Mouse (Mus musculus): ENCODE results near the gene Jam3. TPM values are rescaled to one million over a fixed set of nuclear protein-coding genes. Genes with fewer than 3 reads are reported as not detected.

The Jam3 gene
- total RNA-seq, 2 experiments from 2014 or later: 32.6 TPM

DNA sequence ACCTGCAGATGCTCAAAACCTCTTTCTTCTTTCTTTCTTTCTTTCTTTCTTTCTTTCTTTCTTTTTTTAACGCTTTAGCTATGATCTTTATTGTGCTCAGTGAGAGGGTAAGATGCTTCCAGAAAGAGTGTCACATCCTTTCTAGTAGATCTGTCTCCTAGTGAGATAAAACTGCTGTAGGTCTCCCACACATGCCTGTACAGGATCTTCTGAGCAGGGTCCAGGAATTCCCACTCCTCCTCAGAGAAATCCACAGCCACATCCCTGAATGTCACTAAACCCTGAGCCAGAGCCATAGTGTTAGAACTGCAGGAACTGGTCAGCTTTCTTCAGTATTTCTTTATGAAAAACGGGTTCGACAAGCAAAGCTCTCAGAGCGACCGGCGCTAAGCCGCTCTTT is 19.8 kb downstream of the Jam3 start:
- no peak for TF ChIP-seq CTCF (IDR thresholded peaks at IDR 0.05)
- peak overlapping the region; percentile 40; the same call in 1 of the 2 replicates for H3K27ac ChIP-seq
- intact Hi-C loops (cut with DNase I): no loop called here
- H3K4me3 ChIP-seq: no peak overlapping the region
- DNase-seq (ENCODE audit: extremely low spot score in 1 of 2, low spot score in 2 of 2): no peak

DNA sequence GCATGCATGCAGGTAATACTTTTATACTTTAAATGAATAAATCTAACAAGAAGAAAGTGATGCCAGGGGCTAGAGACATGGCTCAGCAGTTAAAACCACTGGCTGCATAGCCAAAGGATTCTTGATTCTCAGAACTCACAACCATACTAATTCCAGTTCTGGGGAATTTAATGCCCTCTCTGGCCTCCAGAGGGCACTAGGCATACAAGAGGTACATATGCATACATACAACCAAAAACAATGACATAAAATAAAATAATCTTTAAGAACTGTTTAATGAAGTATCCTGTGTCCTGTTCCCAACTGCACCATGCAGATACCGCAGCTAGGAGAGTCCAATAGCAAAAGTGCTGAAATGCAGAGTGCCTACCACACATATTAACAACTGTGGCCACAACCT is 20.8 kb downstream of the Jam3 start:
- TF ChIP-seq CTCF (IDR thresholded peaks at IDR 0.05): peak; percentile 86
- intact Hi-C loops (cut with DNase I): no loop called here
- Histone ChIP-seq H3K4me3 (no peak overlapping the region), H3K27ac (no peak overlapping the region; the same call in 1 of the 2 replicates)
- DNase-seq (ENCODE audit: extremely low spot score in 1 of 2, low spot score in 2 of 2): peak; percentile 37 to 43

DNA sequence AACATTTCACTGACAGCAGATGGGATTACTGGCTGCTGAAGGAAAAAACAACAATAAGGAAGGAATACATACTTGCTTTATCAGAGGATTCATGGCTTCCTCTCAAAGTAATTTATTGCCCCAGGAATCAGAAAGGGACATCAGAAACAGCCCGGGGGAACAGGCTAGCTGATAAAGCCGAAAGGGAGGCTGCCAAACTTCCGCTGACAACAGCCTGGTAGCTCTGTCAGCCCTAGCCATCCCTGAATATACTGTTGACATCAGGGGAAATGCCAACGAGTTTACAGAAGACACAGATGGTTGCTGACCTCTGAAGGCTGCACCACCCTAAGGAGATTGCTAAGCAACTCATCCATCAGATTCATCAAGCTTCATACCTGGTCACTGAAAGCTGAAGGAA is 26.6 kb downstream of the Jam3 start:
- no peak for DNase-seq (ENCODE audit: extremely low spot score in 1 of 2, low spot score in 2 of 2)
- no peak overlapping the region for H3K27ac ChIP-seq
- TF ChIP-seq CTCF (IDR thresholded peaks at IDR 0.05): no peak
- intact Hi-C loops (cut with DNase I): no loop called here
- H3K4me3 ChIP-seq: no peak overlapping the region

DNA sequence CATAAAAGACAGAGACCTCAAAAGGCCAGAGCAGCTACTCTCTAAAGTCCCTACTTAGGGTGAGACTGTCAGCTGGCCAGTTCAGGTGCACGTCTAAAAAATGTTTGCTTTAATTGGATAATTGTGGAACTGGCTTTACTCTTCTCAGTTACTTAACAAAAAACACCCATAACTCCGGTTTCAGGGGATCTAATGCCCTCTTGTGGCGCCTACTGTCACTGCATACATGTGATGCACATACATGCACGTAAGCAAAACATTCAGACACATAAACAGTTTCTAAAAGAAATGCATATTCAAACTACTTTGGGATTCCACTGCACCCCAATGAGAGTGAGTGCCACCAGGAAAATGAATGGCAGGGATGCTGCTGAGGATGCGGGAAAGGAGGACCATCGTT is 28.7 kb downstream of the Jam3 start:
- peak; percentile 22; the same call in 1 of the 2 replicates for TF ChIP-seq CTCF (IDR thresholded peaks at IDR 0.05)
- Histone ChIP-seq H3K4me3 (no peak overlapping the region), H3K27ac (no peak overlapping the region)
- intact Hi-C loops (cut with DNase I): no loop called here
- DNase-seq (ENCODE audit: extremely low spot score in 1 of 2, low spot score in 2 of 2): no peak

DNA sequence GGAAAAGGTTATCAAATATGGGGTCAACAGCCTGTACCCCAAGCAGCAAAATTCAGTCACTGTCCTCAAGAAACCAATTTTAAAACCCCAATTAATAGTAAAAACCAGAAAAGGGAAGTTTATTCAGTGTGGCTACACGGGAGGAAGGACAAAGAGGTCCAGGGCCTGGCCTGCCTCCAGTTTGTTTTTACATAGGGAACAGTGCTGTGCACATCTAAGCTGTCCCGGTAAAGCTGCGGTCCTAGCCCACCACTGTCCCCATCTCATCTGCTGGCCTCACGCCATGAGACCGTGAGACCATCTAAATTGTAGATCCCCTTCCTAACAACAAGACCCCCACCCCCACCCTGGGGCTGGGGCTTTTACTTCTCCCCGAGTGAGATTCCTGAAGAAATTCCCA is 29.8 kb downstream of the Jam3 start:
- Histone ChIP-seq H3K27ac (peak overlapping the region; percentile 30; the same call in 1 of the 2 replicates), H3K4me3 (no peak overlapping the region)
- no peak for TF ChIP-seq CTCF (IDR thresholded peaks at IDR 0.05)
- intact Hi-C loops (cut with DNase I): loop anchor here (2.0 kb wide), 1 partner anchor 23 kb away; no protein-coding TSS in a partner anchor
- no peak for DNase-seq (ENCODE audit: extremely low spot score in 1 of 2, low spot score in 2 of 2)

DNA sequence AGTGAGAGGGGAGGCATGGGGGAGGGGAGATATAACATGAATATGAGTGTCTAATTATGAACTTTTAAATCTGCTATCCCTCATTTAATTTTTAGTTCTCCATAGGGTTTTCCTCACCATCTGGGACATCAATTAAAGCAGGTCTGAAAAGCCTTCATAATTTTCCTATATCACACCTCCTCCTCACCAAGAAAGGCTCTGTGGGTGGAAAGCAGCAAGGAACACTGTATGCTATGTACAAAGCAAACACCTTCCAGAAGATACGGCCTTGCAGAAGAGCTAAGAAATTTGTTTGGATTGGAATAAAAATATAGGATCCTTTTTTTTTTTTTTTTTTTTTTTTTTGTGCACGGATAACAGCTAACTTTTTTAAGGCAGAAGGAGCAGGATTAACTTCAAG is 31.3 kb downstream of the Jam3 start:
- TF ChIP-seq CTCF (IDR thresholded peaks at IDR 0.05): no peak
- DNase-seq (ENCODE audit: extremely low spot score in 1 of 2, low spot score in 2 of 2): no peak
- Histone ChIP-seq H3K27ac (no peak overlapping the region; the same call in 1 of the 2 replicates), H3K4me3 (no peak overlapping the region)
- intact Hi-C loops (cut with DNase I): loop anchor here (2.0 to 5.0 kb wide), 3 partner anchors 25 to 163 kb away; no protein-coding TSS in a partner anchor

DNA sequence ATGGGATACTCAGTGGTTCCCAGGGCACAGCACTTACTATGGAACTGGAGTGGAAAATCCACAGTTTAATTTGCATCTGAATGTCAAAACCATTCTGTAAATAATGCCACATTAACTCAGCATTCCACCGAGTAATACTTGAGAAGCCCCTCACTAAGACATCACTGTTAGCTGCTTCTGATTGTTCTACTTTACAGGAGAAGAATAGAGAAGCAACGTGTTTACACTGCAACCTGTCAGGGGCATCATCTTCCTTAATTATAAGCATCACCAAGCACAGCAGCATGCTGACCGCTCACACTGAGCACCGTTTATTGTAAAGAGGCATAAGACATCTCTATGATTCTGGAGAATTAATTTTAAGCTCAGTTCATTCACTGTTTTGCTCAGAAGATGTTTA is 32.3 kb downstream of the Jam3 start:
- Histone ChIP-seq H3K4me3 (no peak overlapping the region), H3K27ac (peak overlapping the region; percentile 40)
- intact Hi-C loops (cut with DNase I): loop anchor here (5.0 kb wide), 2 partner anchors 54 to 164 kb away; no protein-coding TSS in a partner anchor
- DNase-seq (ENCODE audit: extremely low spot score in 1 of 2, low spot score in 2 of 2): no peak
- TF ChIP-seq CTCF (IDR thresholded peaks at IDR 0.05): no peak

DNA sequence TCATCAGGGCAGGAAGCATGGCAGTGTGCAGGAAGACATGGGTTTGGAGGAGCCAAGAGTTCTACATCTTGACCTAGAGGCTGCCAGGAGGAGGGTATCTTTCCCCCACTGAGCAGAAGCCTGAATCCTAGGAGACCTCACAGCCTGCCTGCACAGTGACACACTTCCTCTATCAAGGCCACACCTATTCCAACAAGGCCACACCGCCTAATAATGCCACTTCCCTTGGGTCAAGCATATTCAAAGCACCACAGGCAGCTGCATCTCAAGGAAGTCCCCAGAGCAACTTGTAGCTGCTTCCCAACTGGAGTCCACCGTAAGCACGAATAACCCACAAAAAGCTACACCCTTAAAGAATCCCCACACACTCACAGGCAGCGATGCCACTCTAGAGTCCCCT is 33.1 kb downstream of the Jam3 start:
- no peak for TF ChIP-seq CTCF (IDR thresholded peaks at IDR 0.05)
- DNase-seq (ENCODE audit: extremely low spot score in 1 of 2, low spot score in 2 of 2): no peak
- Histone ChIP-seq H3K27ac (no peak overlapping the region), H3K4me3 (no peak overlapping the region)
- intact Hi-C loops (cut with DNase I): loop anchor here (5.0 kb wide), 2 partner anchors 55 to 165 kb away; no protein-coding TSS in a partner anchor

DNA sequence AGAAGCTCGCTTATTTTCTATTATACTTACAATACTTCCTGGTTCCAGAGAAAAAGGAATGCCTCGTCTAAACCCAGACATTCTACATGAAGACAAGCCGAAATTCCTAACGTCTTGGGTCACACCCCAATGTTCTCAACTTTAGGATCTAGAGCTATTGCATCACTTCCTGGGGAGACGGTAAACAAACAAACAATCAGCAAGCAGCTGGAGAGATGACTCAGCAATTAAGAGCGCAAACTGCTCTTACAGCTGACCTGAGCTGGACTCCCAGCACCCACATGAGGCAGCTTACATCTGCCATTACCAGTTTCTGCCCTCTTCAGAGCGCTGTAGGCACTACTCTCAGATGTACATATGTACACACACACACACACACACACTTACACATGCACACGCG is 34.0 kb downstream of the Jam3 start:
- intact Hi-C loops (cut with DNase I): loop anchor here (5.0 kb wide), 2 partner anchors 56 to 166 kb away; no protein-coding TSS in a partner anchor
- Histone ChIP-seq H3K4me3 (no peak overlapping the region), H3K27ac (no peak overlapping the region)
- TF ChIP-seq CTCF (IDR thresholded peaks at IDR 0.05): no peak
- no peak for DNase-seq (ENCODE audit: extremely low spot score in 1 of 2, low spot score in 2 of 2)

DNA sequence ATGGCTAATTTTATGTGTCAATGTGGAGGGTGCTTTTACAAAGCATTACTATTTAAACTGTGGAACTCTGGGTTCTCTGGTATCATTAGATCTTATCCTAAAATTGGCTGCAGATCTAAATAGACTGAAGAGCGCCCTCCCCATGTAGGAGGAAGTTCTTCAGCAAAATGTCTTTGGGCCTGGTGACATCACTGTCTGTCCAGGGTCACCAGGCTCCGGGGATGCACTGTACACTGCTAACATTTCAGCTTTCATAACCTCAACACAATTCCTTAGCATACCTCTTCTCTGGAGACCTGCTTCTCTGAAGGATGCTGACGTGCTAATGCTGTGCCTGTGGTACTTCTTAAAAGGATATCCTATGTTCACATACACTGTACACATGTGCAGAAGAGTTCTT is 43.5 kb downstream of the Jam3 start:
- intact Hi-C loops (cut with DNase I): loop anchor here (5.0 kb wide), 1 partner anchor 191 kb away; no protein-coding TSS in a partner anchor
- no peak overlapping the region for H3K4me3 ChIP-seq
- no peak for DNase-seq (ENCODE audit: extremely low spot score in 1 of 2, low spot score in 2 of 2)
- H3K27ac ChIP-seq: peak overlapping the region; percentile 76
- TF ChIP-seq CTCF (IDR thresholded peaks at IDR 0.05): no peak; the same call in 1 of the 2 replicates

DNA sequence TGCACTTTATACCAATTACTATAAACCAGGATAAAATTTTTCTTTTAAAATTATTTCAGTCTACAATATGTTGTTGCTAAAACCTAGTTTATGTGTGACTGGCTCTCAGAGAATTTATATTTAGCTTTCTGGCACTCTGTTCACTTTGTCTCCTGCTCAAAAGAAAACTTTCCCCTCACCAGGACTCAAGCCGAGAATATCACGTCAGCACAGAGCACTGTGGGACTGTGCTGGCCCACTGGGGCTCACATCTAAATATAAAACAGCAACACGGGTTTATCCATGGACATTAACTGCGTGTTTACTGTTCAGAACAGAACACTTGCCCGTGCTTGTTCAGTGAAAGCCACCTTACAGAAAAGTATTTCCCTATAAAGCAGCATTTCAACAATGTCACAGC is 44.5 kb downstream of the Jam3 start:
- Histone ChIP-seq H3K27ac (peak overlapping the region; percentile 89), H3K4me3 (no peak overlapping the region)
- TF ChIP-seq CTCF (IDR thresholded peaks at IDR 0.05): no peak
- DNase-seq (ENCODE audit: extremely low spot score in 1 of 2, low spot score in 2 of 2): no peak
- intact Hi-C loops (cut with DNase I): loop anchor here (1.0 to 5.0 kb wide), 2 partner anchors 69 to 192 kb away; no protein-coding TSS in a partner anchor

DNA sequence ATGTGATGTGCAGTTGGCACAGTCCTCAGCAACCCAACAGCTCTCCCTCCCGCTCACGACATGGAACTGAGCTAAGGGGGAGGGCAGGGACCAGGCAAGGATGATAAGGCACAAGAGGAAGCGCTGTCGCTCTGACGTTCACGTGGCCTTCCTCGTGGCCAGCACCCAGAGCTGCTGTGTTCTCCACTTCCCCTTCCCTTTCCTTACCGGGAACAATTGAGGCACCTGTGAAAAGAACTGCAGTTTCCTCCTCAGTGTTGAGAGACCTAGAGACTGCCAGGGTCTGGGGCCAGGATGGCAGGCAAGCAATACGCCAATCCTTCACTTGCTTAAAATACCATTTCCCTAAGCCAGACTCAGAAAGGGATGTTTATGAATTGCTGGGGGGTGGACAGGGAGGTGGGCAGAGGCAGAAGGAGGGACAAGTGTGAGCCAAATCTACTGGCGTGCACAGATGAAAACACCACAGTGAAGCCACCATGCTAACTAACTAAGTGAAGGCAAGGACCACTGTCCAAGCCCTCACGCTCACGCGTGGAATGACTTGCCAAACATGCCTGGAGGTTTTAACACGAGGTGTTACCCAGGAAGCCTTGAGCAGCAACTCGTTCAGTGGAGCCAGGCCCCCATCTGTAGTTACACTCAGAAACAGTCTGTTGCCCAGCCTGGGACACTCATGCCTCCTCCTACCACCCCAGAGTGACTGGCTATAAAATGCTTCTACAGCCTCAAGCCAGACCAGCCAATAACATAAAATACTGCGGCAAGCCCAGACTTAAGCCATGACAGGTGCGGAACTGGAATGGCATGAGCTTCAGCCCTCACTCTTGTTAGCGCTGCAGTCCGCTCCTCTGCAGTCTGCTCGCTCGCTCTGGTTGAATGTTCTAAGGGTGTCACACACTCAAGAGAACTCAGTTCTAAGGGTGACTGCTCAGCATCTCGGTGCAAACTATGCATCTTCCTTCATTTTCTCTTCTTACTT is 45.4 kb downstream of the Jam3 start:
- Histone ChIP-seq H3K4me3 (no peak overlapping the region), H3K27ac (peak overlapping the region; percentile 89)
- TF ChIP-seq CTCF (IDR thresholded peaks at IDR 0.05): no peak
- peak; percentile 51 to 65 for DNase-seq (ENCODE audit: extremely low spot score in 1 of 2, low spot score in 2 of 2)
- intact Hi-C loops (cut with DNase I): loop anchor here (1.0 to 5.0 kb wide), 2 partner anchors 69 to 192 kb away; no protein-coding TSS in a partner anchor

All from left cerebral cortex, adult 2 months (tissue).